Mouse (Mus musculus) inflammation-experienced regulatory T-cells, adult 6 months (primary cell): ENCODE measurements around the gene Clpp. TPM values are rescaled to one million over a fixed set of nuclear protein-coding genes. Genes with fewer than 3 reads are reported as not detected.

Experiments
- ATAC-seq: one replicate; pipeline ENCODE4 v1.8.0; 2017
- polyA plus RNA-seq, 3 experiments: library from polyadenylated mRNA; unstranded; fragments of 100-300 nt; shearing (Covaris generic); gene quantifications; one replicate each; pipeline ENCODE4 v1.2.1; 2017

Clpp gene
- polyA plus RNA-seq, 3 experiments from 2014 or later = 61.9 to 113 (median 112) TPM

- ATAC-seq = peak; percentile 88
Observed at GRCm38 (mm10) chr17:57031661-57032420, 41.7 kb downstream of the Clpp start.

GRCm38 (mm10) chr17:57032854-57033253 lies 42.7 kb downstream of the Clpp start:
- no peak for ATAC-seq

GRCm38 (mm10) chr17:57038978-57039377 lies 48.9 kb downstream of the Clpp start:
- no peak for ATAC-seq

GRCm38 (mm10) chr17:57041554-57041953 lies 51.4 kb downstream of the Clpp start, which contains the start of gene Slc25a41:
Gene Slc25a41 (minus strand): TSS chr17:57041654.
- no peak for ATAC-seq

Other genes starting within 250 kb of the Clpp start
- not detected for gene Nrtn, start 232.8 kb upstream of the Clpp start, polyA plus RNA-seq
- gene Dus3l, start 225.5 kb upstream of the Clpp start, polyA plus RNA-seq = 10 to 100 TPM; 16.2 to 34.6 (median 34.0) TPM
- under 1 TPM; 0.59 to 0.79 (median 0.75) TPM for gene Prr22, start 220.1 kb upstream of the Clpp start, polyA plus RNA-seq
- 1 to 10 TPM in 2 of 3 experiments, under 1 TPM in 1; 0.62 to 3.3 (median 1.5) TPM for gene Rfx2, start 159.3 kb upstream of the Clpp start, polyA plus RNA-seq
- not detected for gene Acsbg2, start 115.9 kb upstream of the Clpp start, polyA plus RNA-seq
- gene 1700061G19Rik, start 114.8 kb upstream of the Clpp start, polyA plus RNA-seq = under 1 TPM; 0.21 to 0.57 (median 0.28) TPM
- gene Mllt1, start 54.9 kb upstream of the Clpp start, polyA plus RNA-seq = 1 to 10 TPM; 5.4 to 6.2 (median 5.6) TPM
- not detected for gene Acer1, start 8.2 kb upstream of the Clpp start, polyA plus RNA-seq
- 10 to 100 TPM; 20.3 to 29.1 (median 22.2) TPM for gene Alkbh7, start 7.0 kb downstream of the Clpp start, polyA plus RNA-seq
- gene Pspn, start 9.7 kb downstream of the Clpp start, polyA plus RNA-seq = 1 to 10 TPM in 1 of 3 experiments, under 1 TPM in 1, not detected in 1; 0.82 to 1.5 TPM
- 10 to 100 TPM; 66.8 to 86.1 (median 78.3) TPM for gene Gtf2f1, start 21.0 kb downstream of the Clpp start, polyA plus RNA-seq
- gene Gm17949, start 21.2 kb downstream of the Clpp start, polyA plus RNA-seq = 1 to 10 TPM in 1 of 3 experiments, under 1 TPM in 2; 0.51 to 1.7 (median 0.67) TPM
- 10 to 100 TPM; 17.4 to 36.4 (median 31.4) TPM for gene Khsrp, start 41.2 kb downstream of the Clpp start, polyA plus RNA-seq
- not detected for gene Slc25a41, start 51.3 kb downstream of the Clpp start, polyA plus RNA-seq
- 1 to 10 TPM in 1 of 3 experiments, under 1 TPM in 2; 0.94 to 2.4 (median 0.99) TPM for gene Crb3, start 68.8 kb downstream of the Clpp start, polyA plus RNA-seq
- 1 to 10 TPM; 1.0 to 3.1 (median 2.6) TPM for gene Slc25a23, start 69.6 kb downstream of the Clpp start, polyA plus RNA-seq
- 100 to 1,000 TPM; 183 to 288 (median 219) TPM for gene Dennd1c, start 88.2 kb downstream of the Clpp start, polyA plus RNA-seq
- 1 to 10 TPM; 2.2 to 5.4 (median 3.9) TPM for gene Tubb4a, start 97.5 kb downstream of the Clpp start, polyA plus RNA-seq
- gene Tnfsf9, start 115.0 kb downstream of the Clpp start, polyA plus RNA-seq = 10 to 100 TPM in 2 of 3 experiments, 1 to 10 TPM in 1; 9.6 to 30.9 (median 15.9) TPM
- gene Cd70, start 159.5 kb downstream of the Clpp start, polyA plus RNA-seq = 1 to 10 TPM; 1.6 to 5.2 (median 3.4) TPM
- 10 to 100 TPM; 13.3 to 15.2 (median 14.1) TPM for gene Tnfsf14, start 203.9 kb downstream of the Clpp start, polyA plus RNA-seq
- 1 to 10 TPM; 1.0 to 3.6 (median 1.8) TPM for gene C3, start 237.8 kb downstream of the Clpp start, polyA plus RNA-seq